Mouse (Mus musculus) hindbrain, embryonic 11.5 days (tissue): ENCODE measurements around the gene Armh2. TPM values are rescaled to one million over a fixed set of nuclear protein-coding genes. Genes with fewer than 3 reads are reported as not detected.

Source experiments
- ATAC-seq: fragments of 200-750 bp; cut with Nextera tagmentation; 2 replicates; pipeline ENCODE4 v1.8.0; 2017; ENCODE audit warnings: mild to moderate bottlenecking, moderate TSS enrichment, moderate library complexity; ENCODE audit not compliant: low FRiP score
- DNase-seq: peaks from one replicate; pipeline ENCODE4 v3.0.0-alpha.2; 2015; ENCODE audit warnings: low spot score
- H3K27ac ChIP-seq: fragments of 300-500 bp; sonication (generic); 2 replicates; pipeline ENCODE4 v1.5.1; 2014; ENCODE audit warnings: mild to moderate bottlenecking, low read depth, low read length
- H3K27me3 ChIP-seq: fragments of 300-500 bp; sonication (generic); 2 replicates; pipeline ENCODE4 v1.6.1; 2014; ENCODE audit warnings: mild to moderate bottlenecking, low read length, moderate library complexity, mixed read lengths; ENCODE audit not compliant: control insufficient read depth, insufficient read depth
- H3K36me3 ChIP-seq: fragments of 300-500 bp; sonication (generic); 2 replicates; pipeline ENCODE4 v1.6.1; 2014; ENCODE audit warnings: mild to moderate bottlenecking, low read length, moderate library complexity, mixed read lengths; ENCODE audit not compliant: control insufficient read depth, insufficient read depth
- H3K4me1 ChIP-seq: fragments of 300-500 bp; sonication (generic); replicated peaks from 2 replicates; pipeline ENCODE4 v1.6.1; 2014; ENCODE audit warnings: low read length, mixed read lengths; ENCODE audit not compliant: control insufficient read depth, insufficient read depth
- H3K4me2 ChIP-seq: fragments of 300-500 bp; sonication (generic); replicated peaks from 2 replicates; pipeline ENCODE4 v1.6.1; 2014; ENCODE audit warnings: mild to moderate bottlenecking, low read depth, low read length
- H3K4me3 ChIP-seq: fragments of 300-500 bp; sonication (generic); 2 replicates; pipeline ENCODE4 v1.5.1; 2014; ENCODE audit warnings: low read depth, low read length
- H3K9ac ChIP-seq: fragments of 300-500 bp; sonication (generic); 2 replicates; pipeline ENCODE4 v1.6.1; 2014; ENCODE audit warnings: low read depth, low read length
- H3K9me3 ChIP-seq: fragments of 300-500 bp; sonication (generic); 2 replicates; pipeline ENCODE4 v1.6.1; 2016; ENCODE audit warnings: low read length; ENCODE audit not compliant: control insufficient read depth
- WGBS: fragments of 180-500 bp; shearing (Covaris S2); extraction: QIAGEN DNeasy Blood & Tissue Kit; methylation state at CpG from one replicate; pipeline ENCODE4 v1.1.7; 2014; 5-methylcytosine and 5-hydroxymethylcytosine counted together
- polyA plus RNA-seq: library from polyadenylated mRNA; unstranded; fragments of >200 nt; fragmentation: Nextera tagmentation; extraction: Ambion mirVana; gene quantifications from 2 replicates; pipeline ENCODE4 v1.2.1, GENCODE M21; 2014

The Armh2 gene
- polyA plus RNA-seq, 1 experiment from 2014 or later = not detected

DNA sequence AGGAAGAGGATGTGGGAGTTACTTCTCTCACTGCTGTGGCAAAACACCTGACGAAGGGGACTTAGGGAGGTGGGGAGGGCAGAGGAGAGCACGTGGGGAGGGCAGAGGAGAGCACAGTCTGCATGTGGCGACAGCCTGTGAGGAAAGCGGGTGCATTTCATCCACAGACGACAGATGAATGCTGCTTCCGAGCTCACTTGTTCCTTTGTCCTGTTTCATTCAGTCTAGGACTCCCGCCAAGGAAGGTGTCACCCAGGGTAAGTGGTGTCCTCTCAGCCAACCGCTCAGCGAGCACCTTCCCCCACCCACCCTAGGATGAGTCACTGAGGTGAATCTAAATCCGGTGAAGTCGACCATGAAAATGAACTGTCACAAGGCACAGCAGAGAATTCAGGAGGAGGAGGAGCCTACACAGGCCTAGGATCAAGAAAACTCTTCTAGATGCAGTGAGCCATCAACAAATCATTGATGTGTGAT lies 45.0 kb downstream of the Armh2 start:
- no peak overlapping the region for H3K4me2 ChIP-seq
- H3K9ac ChIP-seq = no peak overlapping the region
- H3K27ac ChIP-seq = no peak overlapping the region
- H3K27me3 ChIP-seq = no peaks in the 10 kb centered on the region
- H3K36me3 ChIP-seq = no peaks in the 10 kb centered on the region
- no peak for DNase-seq
- no peaks in the 10 kb centered on the region for H3K9me3 ChIP-seq
- WGBS = 64% methylated on average over 11 of the region's 11 CpGs
- H3K4me3 ChIP-seq = no peak overlapping the region
- no peaks in the 10 kb centered on the region for H3K4me1 ChIP-seq
- ATAC-seq = no peak

DNA sequence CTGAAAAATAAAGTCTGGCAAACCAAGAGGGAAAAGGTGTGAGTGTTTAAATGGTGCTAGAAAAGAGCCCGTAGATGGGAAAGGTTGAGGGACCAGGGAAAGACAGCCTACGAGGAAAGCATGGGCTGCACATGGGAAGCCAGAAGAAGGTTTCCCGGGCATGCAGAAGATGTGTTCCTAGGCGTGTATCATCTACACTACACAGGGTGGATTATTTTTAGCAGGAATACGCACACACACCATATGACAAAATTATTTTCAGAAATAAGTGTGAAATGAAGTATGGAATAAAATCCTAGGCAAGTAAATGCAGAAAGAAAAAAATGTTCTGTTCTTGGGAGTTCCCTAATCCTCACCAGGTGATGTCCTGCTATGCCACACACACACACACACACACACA lies 46.4 kb downstream of the Armh2 start:
- Histone ChIP-seq H3K4me1 (no peaks in the 10 kb centered on the region), H3K36me3 (no peaks in the 10 kb centered on the region), H3K27ac (no peak overlapping the region), H3K9me3 (no peaks in the 10 kb centered on the region), H3K27me3 (no peaks in the 10 kb centered on the region), H3K4me3 (no peak overlapping the region), H3K9ac (no peak overlapping the region), H3K4me2 (no peak overlapping the region)
- WGBS = 89% methylated on average over 5 of the region's 5 CpGs
- ATAC-seq = no peak
- DNase-seq = no peak

DNA sequence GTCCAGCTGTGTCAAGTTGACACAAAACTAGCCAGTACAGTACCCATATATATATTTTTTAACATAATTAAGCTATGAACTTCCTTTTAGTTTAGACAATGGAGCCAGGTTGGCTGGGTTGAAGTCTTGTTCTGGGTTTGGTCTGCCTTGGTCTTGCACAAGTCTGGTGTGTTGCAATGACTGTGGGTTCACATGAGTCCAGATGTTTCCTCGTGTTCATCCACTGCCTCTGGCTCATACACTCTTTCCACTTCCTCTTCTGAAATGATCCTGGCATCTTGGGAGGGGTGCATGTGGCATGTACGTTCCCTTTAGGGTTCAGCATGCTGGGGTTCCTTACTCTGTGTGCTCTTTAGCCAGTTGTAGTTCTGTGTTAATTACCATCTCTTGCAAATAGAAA lies 50.3 kb downstream of the Armh2 start:
- H3K27me3 ChIP-seq = no peaks in the 10 kb centered on the region
- H3K4me2 ChIP-seq = no peak overlapping the region
- no peak overlapping the region for H3K9ac ChIP-seq
- no peak overlapping the region for H3K4me3 ChIP-seq
- H3K4me1 ChIP-seq = no peaks in the 10 kb centered on the region
- 73% methylated on average over 2 of the region's 2 CpGs for WGBS
- ATAC-seq (no peak), DNase-seq (no peak)
- H3K9me3 ChIP-seq = no peaks in the 10 kb centered on the region
- H3K36me3 ChIP-seq = no peaks in the 10 kb centered on the region
- H3K27ac ChIP-seq = no peak overlapping the region

DNA sequence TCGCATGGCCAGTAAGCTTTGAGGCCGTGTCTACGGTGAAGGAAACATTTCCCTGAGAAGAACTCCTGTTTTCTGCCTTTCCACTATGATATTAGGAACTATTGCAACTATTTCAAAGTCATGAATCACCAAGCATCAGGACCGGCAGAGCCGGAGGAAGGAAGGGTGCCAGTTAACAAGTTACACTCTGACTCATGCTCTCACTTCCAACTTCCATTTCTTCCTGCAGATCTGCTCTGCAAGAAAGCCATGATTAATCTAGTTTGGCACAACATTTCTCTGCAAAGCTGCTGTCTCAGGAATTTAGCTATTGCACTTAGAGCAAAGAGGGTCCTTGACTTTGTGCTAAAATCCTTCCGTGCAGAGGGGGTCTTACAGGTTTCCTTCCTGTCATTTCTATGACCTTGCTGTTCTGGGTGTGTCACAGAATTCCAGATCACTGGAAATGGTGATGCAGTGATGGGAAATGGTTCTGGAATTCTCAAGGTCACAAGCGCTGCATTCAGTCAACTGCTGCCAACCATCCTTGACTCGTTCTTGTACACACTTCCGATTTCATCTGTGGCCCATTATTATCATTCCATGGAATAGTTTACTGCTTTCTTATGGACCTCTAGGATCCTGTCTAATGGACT lies 51.5 kb downstream of the Armh2 start:
- Histone ChIP-seq H3K4me3 (no peak overlapping the region), H3K27me3 (no peaks in the 10 kb centered on the region), H3K9ac (no peak overlapping the region), H3K9me3 (no peaks in the 10 kb centered on the region), H3K36me3 (no peaks in the 10 kb centered on the region), H3K27ac (no peak overlapping the region), H3K4me2 (no peak overlapping the region), H3K4me1 (no peaks in the 10 kb centered on the region)
- no peak for DNase-seq
- 93% methylated on average over 9 of the region's 9 CpGs for WGBS
- ATAC-seq = no peak

Other genes starting within 250 kb of the Armh2 start
- gene Ripor2, start 159.0 kb upstream of the Armh2 start, polyA plus RNA-seq = 9.5 and 10.4 TPM in 2 replicates
- 126 and 128 TPM in 2 replicates for gene Gmnn, start 20.7 kb downstream of the Armh2 start, polyA plus RNA-seq
- 23.4 and 39.7 TPM in 2 replicates for gene BC005537, start 60.4 kb downstream of the Armh2 start, polyA plus RNA-seq
- 51.3 and 58.6 TPM in 2 replicates for gene Acot13, start 90.3 kb downstream of the Armh2 start, polyA plus RNA-seq
- gene Tdp2, start 90.4 kb downstream of the Armh2 start, polyA plus RNA-seq = 78.9 and 79.4 TPM in 2 replicates
- gene D130043K22Rik, start 103.9 kb downstream of the Armh2 start, polyA plus RNA-seq = 0.94 and 1.4 TPM in 2 replicates
- gene Aldh5a1, start 196.4 kb downstream of the Armh2 start, polyA plus RNA-seq = 6.0 and 7.6 TPM in 2 replicates
- 0.25 and 0.81 TPM in 2 replicates for gene Gpld1, start 201.9 kb downstream of the Armh2 start, polyA plus RNA-seq